In the genomic region with DNA sequence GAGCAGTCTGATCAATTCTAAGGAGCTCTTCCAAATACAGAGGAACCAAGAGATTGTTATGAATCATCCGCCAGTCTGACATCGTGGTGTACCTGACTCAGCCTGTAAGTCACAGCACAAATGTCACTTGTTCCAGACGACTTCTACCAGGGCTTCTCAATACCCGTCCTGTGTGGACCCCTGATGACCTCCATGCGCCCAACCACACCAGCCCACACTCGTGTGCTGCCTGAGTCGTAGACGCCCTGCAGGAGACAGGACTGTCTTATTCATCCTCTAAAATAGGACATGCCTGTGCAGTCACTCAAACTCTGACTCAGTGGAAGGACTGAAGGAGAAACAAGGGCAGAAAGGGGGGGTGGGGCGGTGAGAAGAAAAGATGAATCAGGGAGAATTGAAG, we compare ENCODE assay signal across 24 mouse cellular contexts. TPM values are rescaled to one million over a fixed set of nuclear protein-coding genes. Genes with fewer than 3 reads are reported as not detected.
DNase-seq lines count a peak whose midpoint lies in the region; ATAC-seq and TF ChIP-seq lines count a peak whose summit lies in the region.
"Had no signal": no experiment of that assay in that cellular context is flagged by ENCODE, and none has a peak within 500 bp of the region (broad histone marks: within the 10 kb centered on the region; RNA-seq: fewer than 3 reads in every experiment).

No protein-coding gene starts in this region.

- no peak for ATAC-seq in midbrain, postnatal 0 days (ENCODE audit: low FRiP score)
- no peak for ATAC-seq in forebrain, embryonic 11.5 days (replicated peaks; ENCODE audit: low FRiP score)
- ATAC-seq: liver, postnatal 0 days; midbrain, embryonic 13.5 days had no signal

- H3K27ac ChIP-seq in midbrain, postnatal 0 days (ENCODE audit: low read depth, low read length): no peak overlapping the region
- H3K27ac ChIP-seq in forebrain, embryonic 11.5 days (ENCODE audit: low read depth, low read length): no peak overlapping the region
- H3K27ac ChIP-seq: embryonic facial prominence, embryonic 15.5 days; forebrain, embryonic 12.5 days; heart, embryonic 10.5 days; hindbrain, embryonic 12.5 days; left cerebral cortex, adult 2 months; midbrain, embryonic 13.5 days; neural tube, embryonic 15.5 days had no signal

- H3K36me3 ChIP-seq in midbrain, postnatal 0 days (ENCODE audit: insufficient read depth, low read length): peaks cover 9% of the 10 kb centered on the region
- H3K36me3 ChIP-seq in forebrain, embryonic 11.5 days (ENCODE audit: control insufficient read depth, insufficient read depth, low read length): 0 out of 2 replicates have a peak, but pooled peaks cover 3% of the 10 kb centered on the region

- H3K9me3 ChIP-seq in midbrain, postnatal 0 days (ENCODE audit: low read length): no peaks in the 10 kb centered on the region
- no peaks in the 10 kb centered on the region for H3K9me3 ChIP-seq in forebrain, embryonic 11.5 days (ENCODE audit: control insufficient read depth, low read length)
- H3K9me3 ChIP-seq: embryonic facial prominence, embryonic 15.5 days; forebrain, embryonic 12.5 days; G1E; heart, embryonic 10.5 days; hindbrain, embryonic 12.5 days; midbrain, embryonic 13.5 days; neural tube, embryonic 15.5 days had no signal

- peak; percentile 44 for DNase-seq in right cerebral cortex, adult 2 months (ENCODE audit: low spot score in 2 of 2)
- no peak for DNase-seq in right cerebral cortex, postnatal 36 days (ENCODE audit: low spot score in 2 of 2)
- peak; percentile 78 for DNase-seq in NIH3T3 (ENCODE audit: low read depth)
- DNase-seq in adrenal gland, postnatal 36 days: peak; percentile 38 to 45
- DNase-seq in midbrain, postnatal 0 days (ENCODE audit: low spot score): no peak
- no peak for DNase-seq in gastrocnemius, adult 8-10 months (ENCODE audit: low spot score in 2 of 2)
- DNase-seq in forebrain, embryonic 11.5 days (ENCODE audit: low spot score): no peak
- DNase-seq: cerebellum, adult 2 months; cerebellum, postnatal 36 days; gastrocnemius, postnatal 36 days; kidney, adult 8-10 months; kidney, postnatal 14 days; left cerebral cortex, postnatal 4 days; liver, postnatal 0 days; lung, postnatal 10 days; thymus, adult 18-20 months had no signal

- 76% methylated on average over 9 of the region's 9 CpGs for WGBS in midbrain, postnatal 0 days
- WGBS in forebrain, embryonic 11.5 days: 77% methylated on average over 9 of the region's 9 CpGs

- no peak overlapping the region for H3K4me3 ChIP-seq in midbrain, postnatal 0 days (ENCODE audit: low read depth, low read length)
- H3K4me3 ChIP-seq in forebrain, embryonic 11.5 days (ENCODE audit: low read depth, low read length): no peak overlapping the region
- H3K4me3 ChIP-seq: embryonic facial prominence, embryonic 15.5 days; forebrain, embryonic 12.5 days; heart, embryonic 10.5 days; hindbrain, embryonic 12.5 days; left cerebral cortex, adult 2 months; midbrain, embryonic 13.5 days; neural tube, embryonic 15.5 days had no signal

- no peaks in the 10 kb centered on the region for H3K27me3 ChIP-seq in midbrain, postnatal 0 days (ENCODE audit: insufficient read depth, low read length)
- H3K27me3 ChIP-seq in forebrain, embryonic 11.5 days (ENCODE audit: control insufficient read depth, insufficient read depth, low read length): no peaks in the 10 kb centered on the region
- H3K27me3 ChIP-seq: embryonic facial prominence, embryonic 15.5 days; forebrain, embryonic 12.5 days; hindbrain, embryonic 12.5 days; midbrain, embryonic 13.5 days; neural tube, embryonic 15.5 days had no signal

- TF ChIP-seq CTCF in midbrain, postnatal 0 days (IDR thresholded peaks at IDR 0.05): no peak

- no peak overlapping the region for H3K9ac ChIP-seq in midbrain, postnatal 0 days (replicated peaks; ENCODE audit: low read length, poor library complexity, severe bottlenecking)
- no peak overlapping the region for H3K9ac ChIP-seq in forebrain, embryonic 11.5 days (ENCODE audit: low read length)
- H3K9ac ChIP-seq: embryonic facial prominence, embryonic 15.5 days; forebrain, embryonic 12.5 days; hindbrain, embryonic 12.5 days; liver, postnatal 0 days; midbrain, embryonic 13.5 days; neural tube, embryonic 15.5 days had no signal

- no peak overlapping the region for H3K4me2 ChIP-seq in midbrain, postnatal 0 days (ENCODE audit: low read depth, low read length, poor library complexity, severe bottlenecking)
- H3K4me2 ChIP-seq in forebrain, embryonic 11.5 days (ENCODE audit: low read depth, low read length, severe bottlenecking): no peak overlapping the region
- H3K4me2 ChIP-seq: embryonic facial prominence, embryonic 15.5 days; forebrain, embryonic 12.5 days; hindbrain, embryonic 12.5 days; midbrain, embryonic 13.5 days; neural tube, embryonic 15.5 days had no signal

- H3K4me1 ChIP-seq in midbrain, postnatal 0 days (ENCODE audit: insufficient read depth, low read length): no peaks in the 10 kb centered on the region
- no peaks in the 10 kb centered on the region for H3K4me1 ChIP-seq in forebrain, embryonic 11.5 days (replicated peaks; ENCODE audit: control insufficient read depth, insufficient read depth, low read length)
- H3K4me1 ChIP-seq: forebrain, embryonic 12.5 days; hindbrain, embryonic 12.5 days; neural tube, embryonic 15.5 days had no signal

RNA-seq across cellular contexts. Expression of a gene that starts 42.8 kb away (rescaled TPM):
- total RNA-seq in adrenal gland, postnatal 36 days (2021): 10 to 100 TPM; 20.1 to 27.4 TPM
- total RNA-seq in midbrain, postnatal 0 days (2014; rRNA removed): 36.1 and 37.1 TPM in 2 replicates
- polyA plus RNA-seq in midbrain, postnatal 0 days (2015; fragmentation: Nextera tagmentation; extraction: Ambion mirVana): 35.1 and 47.9 TPM in 2 replicates
- total RNA-seq in gastrocnemius, adult 8-10 months (2022): 10 to 100 TPM; 32.4 to 41.9 (median 36.2) TPM
- polyA plus RNA-seq in forebrain, embryonic 11.5 days (2014; fragmentation: Nextera tagmentation; extraction: Ambion mirVana): 49.5 and 59.4 TPM in 2 replicates

Comparison
In these comparisons a context has a peak if more than half of its experiments do, and no peak if none do; other contexts are left out.
1. DNase-seq: peak in right cerebral cortex, adult 2 months (2 of 2), NIH3T3 (single experiment) and adrenal gland, postnatal 36 days (2 of 2); none in right cerebral cortex, postnatal 36 days (0 of 2), midbrain, postnatal 0 days (single experiment), gastrocnemius, adult 8-10 months (0 of 2) and forebrain, embryonic 11.5 days (single experiment).